Mouse (Mus musculus): ENCODE data around the gene Plcz1. TPM values are rescaled to one million over a fixed set of nuclear protein-coding genes. Genes with fewer than 3 reads are reported as not detected.

Plcz1 gene
- under 1 TPM; 0.75 to 0.96 (median 0.84) TPM for total RNA-seq (2022)

DNA sequence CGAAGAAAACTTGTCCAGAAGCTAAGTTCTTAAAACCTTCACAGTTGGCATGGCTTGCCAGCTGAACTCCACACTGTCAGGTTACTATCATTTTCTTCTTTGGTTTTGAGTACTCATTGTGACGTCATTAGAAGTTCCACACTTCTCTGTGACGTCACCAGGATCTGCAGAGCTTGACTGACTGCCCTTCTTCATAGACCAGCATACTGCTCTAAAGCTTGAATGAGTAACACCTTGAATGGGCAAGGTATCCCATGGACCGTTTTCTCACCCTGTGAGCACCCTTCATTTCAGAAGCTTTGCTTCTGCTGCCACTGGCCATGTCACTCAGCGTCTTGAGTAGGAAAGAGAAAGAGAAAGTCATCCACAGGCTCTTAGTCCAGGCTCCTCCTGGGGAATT lies at the start of gene Plcz1:
Plcz1 (minus strand) TSS at position 101 of the 400 bp plus-strand sequence.
- DNase-seq (ENCODE audit: low spot score in 2 of 2), result no peak

DNA sequence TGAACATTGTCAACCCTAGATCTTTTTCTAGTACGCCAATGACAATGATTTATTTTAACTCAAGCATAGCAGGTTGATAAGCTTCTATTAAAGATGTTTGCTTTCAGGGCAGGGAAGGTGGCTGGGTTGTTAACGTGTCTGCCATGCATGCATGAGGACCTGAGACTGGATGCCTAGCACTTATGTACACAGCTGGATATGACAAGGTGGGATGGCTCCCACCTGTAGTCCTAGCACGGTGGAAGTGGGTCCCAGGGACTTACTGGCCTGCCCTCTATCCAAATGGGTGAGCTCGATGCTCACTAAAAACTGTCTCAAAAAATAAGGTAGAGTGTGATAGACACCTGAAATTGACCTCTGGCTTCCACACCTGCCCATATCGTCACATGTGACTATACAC lies 48.6 kb upstream of the Plcz1 start:
- DNase-seq (ENCODE audit: low spot score in 2 of 2), result no peak

DNA sequence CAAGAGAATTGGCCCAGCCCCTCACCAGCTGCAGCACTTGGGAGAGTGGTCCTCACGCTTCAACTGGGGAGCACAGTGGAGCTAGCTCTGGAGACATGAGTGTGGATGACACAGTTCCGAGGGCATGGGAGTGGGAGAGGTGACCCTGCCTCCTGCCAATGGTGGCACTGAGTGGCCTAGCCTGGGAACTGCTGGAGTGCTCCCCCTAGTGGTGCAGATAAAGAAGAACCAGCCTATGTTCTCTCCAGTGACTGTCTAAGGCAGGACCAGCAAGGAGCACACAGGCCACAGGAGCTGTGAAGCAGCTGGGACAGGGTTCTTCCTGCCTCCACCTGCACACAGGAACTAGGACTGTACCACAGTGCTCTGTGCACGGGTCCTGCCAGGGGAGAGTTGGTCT lies 40.5 kb upstream of the Plcz1 start:
- no peak for DNase-seq (ENCODE audit: low spot score in 2 of 2)

GRCm38 (mm10) chr6:140080933-140081332 lies 39.7 kb upstream of the Plcz1 start:
- no peak for DNase-seq (ENCODE audit: low spot score in 2 of 2)

DNA sequence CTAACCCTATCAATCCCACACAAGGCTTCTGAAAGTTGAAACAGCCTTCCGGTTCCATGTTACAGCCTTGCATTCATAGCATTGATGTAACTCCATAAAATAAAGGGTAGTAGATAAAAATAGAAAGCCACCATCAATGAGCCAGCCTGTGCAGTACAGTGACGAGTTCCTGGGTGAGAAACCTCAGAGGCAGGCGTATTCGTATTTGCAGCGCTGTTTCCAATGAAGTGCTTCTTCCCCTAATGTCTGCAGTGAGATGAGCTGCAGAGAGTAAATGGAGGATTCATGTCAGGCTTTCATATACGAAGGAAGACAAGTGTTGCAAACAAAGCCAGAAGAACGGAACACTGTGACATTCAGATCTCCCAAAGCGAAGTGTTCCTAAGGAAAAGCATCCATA lies 27.9 kb upstream of the Plcz1 start:
- no peak for DNase-seq (ENCODE audit: low spot score in 2 of 2)

DNA sequence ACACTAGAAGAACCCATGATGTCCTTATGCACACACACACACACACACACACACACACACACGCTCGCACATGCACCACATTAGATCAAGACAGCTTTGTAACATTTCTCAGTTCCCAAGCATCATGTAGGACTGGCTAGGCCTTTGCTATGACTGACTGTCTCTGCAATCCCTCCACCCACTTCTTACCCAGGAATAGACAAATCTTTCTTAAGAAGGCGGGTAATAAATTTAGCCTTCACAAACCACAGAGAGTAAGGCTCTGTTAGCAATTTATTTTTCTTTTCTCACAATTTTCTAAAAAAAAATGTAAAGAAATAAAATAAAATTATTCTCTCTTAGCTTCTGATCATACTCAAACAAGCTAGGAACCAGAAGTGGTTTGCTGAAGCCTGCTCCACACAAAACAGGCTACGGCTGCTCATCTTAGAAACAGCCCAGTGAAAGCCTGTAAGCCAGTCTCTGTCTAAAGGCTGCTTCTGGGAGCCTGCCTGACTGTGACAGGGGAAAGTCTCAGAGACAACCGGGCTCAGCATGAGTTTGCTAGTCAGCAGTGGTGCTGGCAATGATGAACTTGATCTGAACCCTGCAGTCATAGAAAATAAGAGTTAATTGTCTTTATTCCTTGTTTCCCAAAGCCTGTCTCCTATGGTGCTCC lies 13.1 kb upstream of the Plcz1 start:
- no peak for DNase-seq (ENCODE audit: low spot score in 2 of 2)

GRCm38 (mm10) chr6:140051476-140051875 lies 10.2 kb upstream of the Plcz1 start:
- no peak for DNase-seq (ENCODE audit: low spot score in 2 of 2)

GRCm38 (mm10) chr6:140040952-140041351 lies 305 bp downstream of the Plcz1 start, which contains the start of gene Capza3:
Capza3 (plus strand) TSS chr6:140041252.
- no peak for DNase-seq (ENCODE audit: low spot score in 2 of 2)

- no peak for DNase-seq (ENCODE audit: low spot score in 2 of 2)
These were observed 16.9 kb downstream of the Plcz1 start for GRCm38 (mm10) chr6:140024404-140024803.

DNA sequence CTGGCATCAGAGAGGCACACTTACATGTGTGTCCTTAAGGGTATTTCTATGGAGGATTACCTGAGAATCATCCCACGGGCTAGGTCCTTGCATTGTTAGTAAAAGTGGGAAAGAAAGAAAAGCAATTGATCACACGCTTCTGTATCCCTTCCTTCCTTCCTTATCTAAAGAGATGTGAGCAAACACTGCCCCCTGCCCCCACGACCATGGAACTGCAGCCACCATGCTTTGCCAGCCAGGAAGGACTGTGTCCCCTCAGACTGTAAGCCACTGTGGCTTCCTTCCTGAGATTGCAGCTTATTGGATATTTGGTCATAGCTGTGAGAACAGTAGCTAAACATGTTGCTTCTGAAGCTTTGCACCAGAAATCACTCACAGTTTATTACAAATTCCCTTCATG lies 36.1 kb downstream of the Plcz1 start:
- no peak for DNase-seq (ENCODE audit: low spot score in 2 of 2)

- no peak for DNase-seq (ENCODE audit: low spot score in 2 of 2)
These were observed 51.7 kb downstream of the Plcz1 start for GRCm38 (mm10) chr6:139989597-139989996.

- DNase-seq (ENCODE audit: low spot score in 2 of 2), result no peak
These were observed 52.2 kb downstream of the Plcz1 start for GRCm38 (mm10) chr6:139989075-139989474.

GRCm38 (mm10) chr6:139986564-139986963 lies 54.7 kb downstream of the Plcz1 start:
- DNase-seq (ENCODE audit: low spot score in 2 of 2), result no peak

GRCm38 (mm10) chr6:139984069-139984468 lies 57.2 kb downstream of the Plcz1 start:
- DNase-seq (ENCODE audit: low spot score in 2 of 2), result peak; percentile 16 to 32

DNA sequence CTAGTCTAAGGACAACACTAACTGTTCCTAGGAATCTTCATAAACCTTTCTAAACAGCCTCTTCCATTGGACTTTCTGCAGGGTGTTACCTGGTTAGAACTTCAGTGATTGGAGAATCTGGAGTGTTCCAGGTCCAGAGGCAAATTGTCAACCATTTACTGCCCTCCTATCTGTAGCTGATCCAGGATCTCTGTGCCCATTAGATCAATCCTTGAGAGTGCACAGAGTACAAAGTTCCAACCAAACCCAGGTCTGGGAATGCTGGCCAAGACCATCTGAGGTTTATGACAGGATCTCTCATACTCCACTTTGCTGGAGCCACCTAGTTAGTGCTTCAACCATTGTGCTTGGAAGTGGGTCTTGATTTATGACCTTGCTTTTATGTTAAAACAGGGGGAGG lies 60.2 kb downstream of the Plcz1 start:
- DNase-seq (ENCODE audit: low spot score in 2 of 2), result no peak

DNA sequence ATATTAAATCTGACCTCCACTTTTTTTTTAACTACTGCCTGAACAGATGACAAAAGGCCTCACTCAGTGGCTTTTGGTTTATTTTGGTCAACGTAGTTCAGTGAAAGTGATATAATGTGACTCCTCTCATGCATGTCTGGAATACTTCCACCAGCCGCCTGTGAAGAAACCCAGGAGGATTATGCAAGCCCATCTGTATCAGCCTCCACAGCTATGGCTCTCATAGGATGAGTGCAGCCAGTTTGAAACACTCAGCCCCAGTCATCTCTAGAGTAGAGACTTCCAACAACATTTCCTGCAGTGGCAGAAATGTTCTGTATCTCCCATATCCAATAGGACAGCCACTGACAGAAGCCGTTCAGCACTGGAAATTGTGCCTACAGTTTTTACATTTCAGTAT lies 63.1 kb downstream of the Plcz1 start:
- no peak for DNase-seq (ENCODE audit: low spot score in 2 of 2)

DNA sequence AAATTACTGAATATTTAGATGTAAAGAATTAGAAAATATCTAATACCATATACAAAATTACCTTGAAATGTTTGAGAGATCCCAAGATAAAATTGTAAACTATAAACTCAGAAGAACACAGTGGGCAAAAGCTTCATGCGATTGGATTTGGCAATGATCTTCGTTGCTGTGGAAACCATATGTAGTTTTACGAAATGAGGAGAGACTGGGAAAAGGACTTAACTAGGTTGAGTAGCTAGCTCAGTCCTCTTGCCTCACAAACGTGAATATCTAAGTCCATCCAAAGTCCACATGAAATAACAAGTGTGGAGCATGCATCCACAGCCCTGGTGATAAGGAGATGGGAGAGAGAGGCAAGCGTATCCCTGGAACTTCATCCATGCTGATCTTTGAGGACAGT lies 66.6 kb downstream of the Plcz1 start:
- DNase-seq (ENCODE audit: low spot score in 2 of 2), result no peak

DNA sequence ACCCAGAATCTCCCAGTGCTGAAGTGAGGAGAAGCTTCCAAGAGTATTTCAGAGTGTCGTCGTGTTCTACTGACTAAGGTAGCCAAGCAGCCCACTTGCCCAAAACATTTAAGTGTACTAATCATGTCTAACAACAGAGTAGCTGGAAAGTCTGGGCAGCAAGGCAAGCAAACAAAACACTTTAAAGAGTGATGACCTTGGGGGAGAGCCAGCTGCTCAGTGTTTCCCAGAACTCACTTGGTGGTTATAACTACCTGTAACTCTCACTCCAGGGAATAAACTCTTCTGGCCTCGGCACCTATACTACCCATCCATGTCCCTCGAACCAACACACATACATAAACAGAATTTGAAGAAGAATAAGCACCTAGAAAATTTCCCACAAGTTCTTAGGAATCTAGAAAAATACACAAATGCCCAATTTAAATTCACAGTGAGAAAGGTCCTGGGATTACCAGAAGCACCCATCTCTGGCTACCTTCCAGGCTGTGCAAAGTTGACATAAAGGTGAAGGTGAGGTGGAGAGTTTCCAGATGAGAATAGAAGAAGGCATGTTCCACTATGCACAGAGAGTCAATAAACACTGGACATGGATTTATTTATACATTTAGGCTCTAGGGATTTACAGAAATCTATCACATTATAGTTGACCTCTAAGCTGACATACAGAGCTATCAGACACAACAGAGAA lies 69.5 kb downstream of the Plcz1 start:
- no peak for DNase-seq (ENCODE audit: low spot score in 2 of 2)

GRCm38 (mm10) chr6:139966684-139967083 lies 74.6 kb downstream of the Plcz1 start:
- DNase-seq (ENCODE audit: low spot score in 2 of 2), result no peak

GRCm38 (mm10) chr6:139964895-139965294 lies 76.4 kb downstream of the Plcz1 start:
- no peak for DNase-seq (ENCODE audit: low spot score in 2 of 2)

DNA sequence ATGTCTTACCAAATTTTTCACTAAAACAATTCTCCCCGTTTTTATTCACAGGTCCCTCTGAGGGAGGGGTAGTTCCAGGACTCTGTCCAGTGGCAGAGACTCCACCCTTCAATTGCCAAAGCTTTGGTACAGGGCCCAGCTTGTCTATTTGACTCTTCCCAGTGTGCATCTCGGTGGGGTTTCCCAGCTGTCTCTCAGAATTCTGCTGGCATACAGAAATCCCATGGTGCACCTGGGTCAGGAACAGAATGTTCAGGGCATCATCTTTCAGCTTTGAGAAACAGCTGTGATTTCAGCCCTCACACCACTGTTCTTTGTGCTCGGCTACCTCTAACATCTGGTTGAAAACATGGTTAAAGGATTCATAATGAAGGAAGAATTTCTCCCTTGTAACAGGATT lies 77.5 kb downstream of the Plcz1 start:
- DNase-seq (ENCODE audit: low spot score in 2 of 2), result no peak

DNA sequence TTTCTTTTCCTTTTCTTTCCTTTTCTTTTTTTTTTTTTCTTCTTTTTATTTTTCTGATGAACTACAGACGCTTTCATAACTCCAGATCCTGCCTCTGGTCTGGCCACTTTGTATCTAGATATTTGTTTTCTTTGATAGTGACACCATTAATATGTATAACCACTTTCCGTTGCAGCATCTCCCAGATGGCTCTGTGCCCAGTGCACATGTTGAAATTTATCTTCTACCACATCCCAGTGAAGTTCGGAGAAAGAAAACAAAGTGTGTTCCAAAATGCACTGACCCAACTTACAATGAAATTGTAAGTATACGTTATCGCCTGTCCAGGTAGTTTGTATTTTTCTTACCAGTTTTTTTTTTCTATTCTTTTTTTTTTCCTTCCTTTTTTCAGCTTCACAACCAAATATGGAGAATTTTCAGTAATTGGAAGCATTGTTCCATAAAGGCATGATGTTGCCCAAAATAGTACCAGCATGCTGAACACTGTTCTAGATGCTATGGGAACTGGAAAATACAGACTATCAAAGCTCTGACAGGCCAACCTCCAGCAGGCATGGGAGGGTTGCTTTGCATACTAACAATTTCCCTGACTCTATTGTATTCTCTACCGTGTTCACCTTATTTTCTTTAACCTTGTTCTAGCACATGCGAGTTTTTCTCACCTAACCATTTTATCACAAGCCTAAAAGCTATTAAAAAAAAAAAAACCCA lies 83.6 kb downstream of the Plcz1 start:
- DNase-seq (ENCODE audit: low spot score in 2 of 2), result no peak

GRCm38 (mm10) chr6:139953596-139953995 lies 87.7 kb downstream of the Plcz1 start:
- no peak for DNase-seq (ENCODE audit: low spot score in 2 of 2)

All from layer of hippocampus, adult 8-10 months (tissue).